Mouse (Mus musculus) midbrain, embryonic 11.5 days (tissue): Measurements from ENCODE around the gene Krtcap3. TPM values are rescaled to one million over a fixed set of nuclear protein-coding genes. Genes with fewer than 3 reads are reported as not detected.

ENCODE experiments used
- ATAC-seq: fragments of 200-750 bp; cut with Nextera tagmentation; 2 replicates; pipeline ENCODE4 v1.8.0; 2017; ENCODE audit warnings: moderate TSS enrichment, moderate library complexity; ENCODE audit not compliant: low FRiP score
- DNase-seq: peaks from one replicate; pipeline ENCODE4 v3.0.0; 2015; ENCODE audit warnings: low spot score; ENCODE audit errors: missing footprints
- H3K27ac ChIP-seq: fragments of 300-500 bp; sonication (generic); 2 replicates; pipeline ENCODE4 v1.5.1; 2014; ENCODE audit warnings: low read depth, low read length
- H3K27me3 ChIP-seq: fragments of 300-500 bp; sonication (generic); 2 replicates; pipeline ENCODE4 v1.6.1; 2014; ENCODE audit warnings: mild to moderate bottlenecking, low read length, moderate library complexity, mixed read lengths; ENCODE audit not compliant: control insufficient read depth, insufficient read depth
- H3K36me3 ChIP-seq: fragments of 300-500 bp; sonication (generic); 2 replicates; pipeline ENCODE4 v1.6.1; 2014; ENCODE audit warnings: mild to moderate bottlenecking, low read length, moderate library complexity, mixed read lengths; ENCODE audit not compliant: control insufficient read depth, insufficient read depth
- H3K4me1 ChIP-seq: fragments of 300-500 bp; sonication (generic); 2 replicates; pipeline ENCODE4 v1.6.1; 2014; ENCODE audit warnings: low read length; ENCODE audit not compliant: control insufficient read depth, insufficient read depth
- H3K4me2 ChIP-seq: fragments of 300-500 bp; sonication (generic); 2 replicates; pipeline ENCODE4 v1.6.1; 2014; ENCODE audit warnings: mild to moderate bottlenecking, moderate library complexity
- H3K4me3 ChIP-seq: fragments of 300-500 bp; sonication (generic); 2 replicates; pipeline ENCODE4 v1.5.1; 2014; ENCODE audit warnings: low read depth, low read length
- H3K9ac ChIP-seq: fragments of 300-500 bp; sonication (generic); 2 replicates; pipeline ENCODE4 v1.6.1; 2014; ENCODE audit warnings: low read length
- H3K9me3 ChIP-seq: fragments of 300-500 bp; sonication (generic); 2 replicates; pipeline ENCODE4 v1.6.1; 2016; ENCODE audit warnings: low read length; ENCODE audit not compliant: control insufficient read depth
- whole genome bisulfite sequencing: fragments of 180-500 bp; shearing (Covaris S2); extraction: QIAGEN DNeasy Blood & Tissue Kit; methylation state at CpG from one replicate; pipeline ENCODE4 v1.1.7; 2014; 5-methylcytosine and 5-hydroxymethylcytosine counted together
- polyA plus RNA-seq: library from polyadenylated mRNA; unstranded; fragments of >200 nt; fragmentation: Nextera tagmentation; extraction: Ambion mirVana; gene quantifications from 2 replicates; pipeline ENCODE4 v1.2.1, GENCODE M21; 2014

Gene Krtcap3
- polyA plus RNA-seq, 1 experiment from 2014 or later: 2.6 TPM

GRCm38 (mm10) chr5:31291361-31291688 is 39.8 kb downstream of the Krtcap3 start:
- Histone ChIP-seq H3K4me1 (peaks cover 23% of the 10 kb centered on the region), H3K4me2 (peak overlapping the region; percentile 80), H3K9ac (peak overlapping the region; percentile 57; the same call in 1 of the 2 replicates), H3K4me3 (peak overlapping the region; percentile 49), H3K27ac (peak overlapping the region; percentile 64), H3K9me3 (no peaks in the 10 kb centered on the region), H3K27me3 (no peaks in the 10 kb centered on the region), H3K36me3 (no peaks in the 10 kb centered on the region)
- ATAC-seq: no peak
- no peak for DNase-seq
- 5% methylated on average over 9 of the region's 9 CpGs for WGBS

- DNase-seq (peak; percentile 92), ATAC-seq (no peak)
- Histone ChIP-seq H3K9ac (peak overlapping the region; percentile 93), H3K36me3 (no peaks in the 10 kb centered on the region), H3K4me1 (peaks cover 22% of the 10 kb centered on the region), H3K4me3 (peak overlapping the region; percentile 79), H3K9me3 (no peaks in the 10 kb centered on the region), H3K4me2 (peak overlapping the region; percentile 97), H3K27ac (peak overlapping the region; percentile 57; the same call in 1 of the 2 replicates), H3K27me3 (no peaks in the 10 kb centered on the region)
- 6% methylated on average over 29 of the region's 29 CpGs for whole genome bisulfite sequencing
Measured at GRCm38 (mm10) chr5:31294964-31295605, 43.6 kb downstream of the Krtcap3 start.

DNA sequence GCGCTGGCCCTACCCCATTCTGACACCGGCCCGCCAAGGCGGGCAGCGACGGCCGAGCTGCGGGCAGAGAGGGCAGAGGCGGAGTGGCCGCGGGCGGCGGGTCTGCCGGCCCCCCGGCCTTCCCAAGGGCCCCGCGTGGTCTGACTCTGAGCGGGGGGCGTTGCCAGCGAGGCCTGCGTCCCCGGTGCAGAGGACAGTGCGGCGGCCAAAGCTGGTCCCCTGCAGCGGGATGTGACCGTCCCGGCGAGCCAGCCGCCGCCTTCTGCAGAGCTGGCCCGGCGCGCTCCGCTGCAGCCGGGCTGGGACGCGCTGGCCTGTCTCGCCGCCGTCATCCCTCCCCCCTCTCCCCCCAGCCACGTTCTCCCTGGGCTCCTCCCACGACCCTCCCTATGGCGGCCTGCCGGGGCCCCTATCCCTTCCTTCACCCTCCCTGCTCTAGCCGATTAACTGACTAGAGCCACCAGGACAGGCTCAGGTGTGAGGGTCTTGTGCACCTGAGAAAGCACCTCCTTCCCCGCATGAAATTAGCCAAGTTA is 44.2 kb downstream of the Krtcap3 start, which contains the start of gene Fndc4:
TSS of gene Fndc4 (minus strand) at position 475 of the 536 bp plus-strand sequence.
- H3K9ac ChIP-seq: peak within 1 kb of the TSS; percentile 93
- peak within 1 kb of the TSS; percentile 97 for H3K4me2 ChIP-seq
- no peaks in the 10 kb centered on the region for H3K9me3 ChIP-seq
- peaks cover 17% of the 10 kb centered on the region for H3K4me1 ChIP-seq
- under 1% methylated on average over 43 of the region's 46 CpGs for WGBS
- peak; percentile 87 for ATAC-seq
- H3K27ac ChIP-seq: peak within 1 kb of the TSS; percentile 57
- no peaks in the 10 kb centered on the region for H3K36me3 ChIP-seq
- H3K27me3 ChIP-seq: no peaks in the 10 kb centered on the region
- peak within 1 kb of the TSS; percentile 79 for H3K4me3 ChIP-seq
- peak; percentile 94 for DNase-seq

- Histone ChIP-seq H3K36me3 (no peaks in the 10 kb centered on the region), H3K27ac (no peak within 1 kb of the TSS), H3K9me3 (no peaks in the 10 kb centered on the region), H3K4me1 (peaks cover 11% of the 10 kb centered on the region), H3K27me3 (no peaks in the 10 kb centered on the region), H3K4me3 (no peak within 1 kb of the TSS), H3K4me2 (peak within 1 kb of the TSS; percentile 97; the same call in 1 of the 2 replicates), H3K9ac (no peak within 1 kb of the TSS; the same call in 1 of the 2 replicates)
- WGBS: 81% methylated on average over 13 of the region's 13 CpGs
- ATAC-seq: no peak
- DNase-seq: no peak
Measured at GRCm38 (mm10) chr5:31297047-31297757, 45.7 kb downstream of the Krtcap3 start, which contains the start of gene Gckr. Gckr (plus strand) TSS chr5:31297443.

DNA sequence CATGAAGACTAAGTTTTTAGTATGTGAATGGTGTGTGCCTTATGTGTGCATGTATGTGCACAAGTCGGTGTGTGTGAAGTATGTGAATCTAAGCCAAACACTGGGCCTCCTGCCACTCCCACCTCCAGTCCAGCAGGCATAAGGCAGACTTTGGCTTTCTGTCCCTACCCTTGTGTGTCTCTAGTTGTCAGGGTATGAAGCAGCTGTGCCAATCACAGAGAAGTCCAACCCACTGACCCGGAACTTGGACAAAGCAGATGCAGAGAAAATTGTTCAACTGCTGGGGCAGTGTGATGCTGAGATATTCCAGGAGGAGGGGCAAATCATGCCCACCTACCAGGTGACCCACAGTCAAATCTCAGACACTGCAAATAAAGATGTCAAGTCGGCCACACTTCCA is 46.5 kb downstream of the Krtcap3 start:
- DNase-seq (no peak), ATAC-seq (no peak)
- no peaks in the 10 kb centered on the region for H3K27me3 ChIP-seq
- H3K4me2 ChIP-seq: no peak overlapping the region
- H3K4me1 ChIP-seq: peaks cover 11% of the 10 kb centered on the region
- no peaks in the 10 kb centered on the region for H3K36me3 ChIP-seq
- no peak overlapping the region for H3K4me3 ChIP-seq
- WGBS: 86% methylated on average over 3 of the region's 3 CpGs
- H3K9me3 ChIP-seq: no peaks in the 10 kb centered on the region
- H3K27ac ChIP-seq: no peak overlapping the region
- H3K9ac ChIP-seq: no peak overlapping the region

DNA sequence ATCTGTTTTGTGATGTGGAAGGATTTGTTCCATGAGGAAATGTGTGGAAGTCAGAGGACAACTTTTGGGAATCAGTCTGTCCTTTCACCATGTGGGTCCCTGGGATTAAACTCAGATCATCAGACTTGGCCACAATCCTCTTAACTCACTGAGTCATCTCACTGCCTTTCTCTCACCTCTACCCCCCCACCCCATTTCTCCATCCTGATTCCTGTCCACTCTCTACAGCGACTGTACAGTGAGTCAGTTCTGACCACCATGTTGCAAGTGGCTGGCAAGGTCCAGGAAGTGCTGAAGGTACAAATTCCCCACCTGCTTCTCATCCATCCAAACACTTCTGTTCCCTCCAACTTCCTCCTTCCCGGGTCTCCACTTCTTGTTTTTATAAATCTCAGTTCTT is 47.0 kb downstream of the Krtcap3 start:
- 55% methylated on average over 2 of the region's 2 CpGs for WGBS
- no peaks in the 10 kb centered on the region for H3K9me3 ChIP-seq
- ATAC-seq: no peak
- H3K4me3 ChIP-seq: no peak overlapping the region
- H3K9ac ChIP-seq: no peak overlapping the region
- peaks cover 11% of the 10 kb centered on the region for H3K4me1 ChIP-seq
- H3K27me3 ChIP-seq: no peaks in the 10 kb centered on the region
- no peak for DNase-seq
- no peak overlapping the region for H3K27ac ChIP-seq
- H3K4me2 ChIP-seq: no peak overlapping the region
- H3K36me3 ChIP-seq: no peaks in the 10 kb centered on the region

- Histone ChIP-seq H3K4me3 (no peak overlapping the region), H3K4me1 (no peaks in the 10 kb centered on the region), H3K9me3 (no peaks in the 10 kb centered on the region), H3K4me2 (no peak overlapping the region), H3K27me3 (no peaks in the 10 kb centered on the region), H3K27ac (no peak overlapping the region), H3K36me3 (no peaks in the 10 kb centered on the region), H3K9ac (no peak overlapping the region)
- ATAC-seq (no peak), DNase-seq (no peak)
- WGBS: 73% methylated on average over 7 of the region's 8 CpGs
Measured at GRCm38 (mm10) chr5:31301866-31302265, 50.4 kb downstream of the Krtcap3 start.
